Mouse (Mus musculus) forebrain, embryonic 15.5 days (tissue): Measurements from ENCODE around the gene 1110004F10Rik. TPM values are rescaled to one million over a fixed set of nuclear protein-coding genes. Genes with fewer than 3 reads are reported as not detected.
A peak's percentile ranks its signal among the peaks of the same experiment; 100 is the strongest.

Experiments
- ATAC-seq: fragments of 200-750 bp; cut with Nextera tagmentation; replicated peaks from 2 replicates; pipeline ENCODE4 v1.8.0; 2017; ENCODE audit warnings: mild to moderate bottlenecking, moderate TSS enrichment, moderate library complexity
- H3K27ac ChIP-seq: fragments of 300-500 bp; sonication (generic); replicated peaks from 2 replicates; pipeline ENCODE4 v1.5.1; 2015; ENCODE audit warnings: mild to moderate bottlenecking, inconsistent platforms
- H3K27me3 ChIP-seq: fragments of 300-500 bp; sonication (generic); 2 replicates; pipeline ENCODE4 v1.6.1; 2015; ENCODE audit warnings: inconsistent platforms
- H3K36me3 ChIP-seq: fragments of 300-500 bp; sonication (generic); 2 replicates; pipeline ENCODE4 v1.6.1; 2015; ENCODE audit warnings: mild to moderate bottlenecking, inconsistent platforms
- H3K4me1 ChIP-seq: fragments of 300-500 bp; sonication (generic); 2 replicates; pipeline ENCODE4 v1.6.1; 2015; ENCODE audit warnings: inconsistent platforms
- H3K4me2 ChIP-seq: fragments of 300-500 bp; sonication (generic); replicated peaks from 2 replicates; pipeline ENCODE4 v1.6.1; 2015; ENCODE audit warnings: mild to moderate bottlenecking, inconsistent platforms
- H3K4me3 ChIP-seq: fragments of 300-500 bp; sonication (generic); 2 replicates; pipeline ENCODE4 v1.5.1; 2015; ENCODE audit warnings: mild to moderate bottlenecking, inconsistent platforms
- H3K9ac ChIP-seq: fragments of 300-500 bp; sonication (generic); replicated peaks from 2 replicates; pipeline ENCODE4 v1.6.1; 2015; ENCODE audit warnings: mild to moderate bottlenecking, inconsistent platforms
- H3K9me3 ChIP-seq: fragments of 300-500 bp; sonication (generic); 2 replicates; pipeline ENCODE4 v1.6.1; 2016; ENCODE audit warnings: inconsistent platforms
- WGBS: fragments of 180-500 bp; shearing (Covaris S2); methylation state at CpG from one replicate; pipeline ENCODE4 v1.1.7; 2015; ENCODE audit warnings: mixed read lengths; 5-methylcytosine and 5-hydroxymethylcytosine counted together
- polyA plus RNA-seq: library from polyadenylated mRNA; unstranded; fragments of >200 nt; fragmentation: Nextera tagmentation; extraction: Ambion mirVana; gene quantifications from 2 replicates; pipeline ENCODE4 v1.2.1, GENCODE M21; 2015

1110004F10Rik gene
- polyA plus RNA-seq, 1 experiment from 2014 or later = 363 TPM

DNA sequence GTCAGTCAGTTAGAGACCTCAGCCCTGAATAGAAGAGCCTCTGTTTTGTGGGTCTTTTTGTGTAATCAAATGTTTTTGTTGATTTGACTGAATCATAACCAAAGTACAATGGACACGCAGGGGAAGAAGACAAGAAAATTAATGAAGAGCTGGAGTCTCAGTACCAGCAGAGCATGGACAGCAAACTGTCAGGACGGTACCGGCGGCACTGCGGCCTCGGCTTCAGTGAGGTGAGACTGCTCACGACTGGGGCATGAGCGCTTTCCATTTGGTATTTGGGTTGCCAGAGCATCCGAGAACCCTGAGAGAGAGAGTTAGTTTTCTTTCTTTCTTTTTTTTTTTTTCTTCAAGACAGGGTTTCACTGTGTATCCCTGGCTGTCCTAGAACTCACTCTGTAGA lies 63.9 kb downstream of the 1110004F10Rik start:
- ATAC-seq = no peak
- Histone ChIP-seq H3K4me3 (no peak overlapping the region), H3K36me3 (peaks cover 56% of the 10 kb centered on the region), H3K27ac (no peak overlapping the region), H3K9me3 (no peaks in the 10 kb centered on the region), H3K4me1 (peaks cover 5% of the 10 kb centered on the region; the same call in 1 of the 2 replicates), H3K4me2 (no peak overlapping the region), H3K9ac (no peak overlapping the region), H3K27me3 (no peaks in the 10 kb centered on the region)
- 98% methylated on average over 9 of the region's 9 CpGs for WGBS

GRCm38 (mm10) chr7:116110661-116111060 lies 71.5 kb downstream of the 1110004F10Rik start:
- 80% methylated on average over 3 of the region's 3 CpGs for WGBS

DNA sequence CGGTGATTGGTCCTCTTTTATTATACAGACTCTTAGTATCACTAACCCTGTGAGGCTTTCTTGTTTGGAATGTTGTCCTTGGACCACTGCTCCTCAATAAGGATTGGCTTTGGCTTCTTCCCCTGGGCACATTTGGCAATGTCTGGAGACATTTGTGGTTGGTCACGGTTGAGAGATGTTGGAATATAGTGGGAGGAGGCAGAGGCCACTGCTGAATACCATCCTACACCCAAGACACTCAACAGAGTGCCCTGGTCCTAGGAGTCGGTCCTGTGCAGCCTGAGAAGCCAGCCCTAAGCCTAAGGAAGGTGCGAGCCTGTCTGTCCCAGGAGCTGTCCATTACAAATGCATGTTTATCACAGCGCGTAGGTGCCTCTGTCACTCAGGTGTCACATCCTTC lies 72.3 kb downstream of the 1110004F10Rik start:
- 89% methylated on average over 6 of the region's 6 CpGs for WGBS
- Histone ChIP-seq H3K36me3 (peaks cover 7% of the 10 kb centered on the region), H3K27me3 (no peaks in the 10 kb centered on the region), H3K27ac (no peak overlapping the region), H3K9ac (no peak overlapping the region), H3K9me3 (no peaks in the 10 kb centered on the region), H3K4me3 (no peak overlapping the region), H3K4me2 (no peak overlapping the region), H3K4me1 (no peaks in the 10 kb centered on the region)
- no peak for ATAC-seq

More at GRCm38 (mm10) chr7:116110661-116111060, 71.5 kb downstream of the 1110004F10Rik start:
- Histone ChIP-seq H3K9ac (no peak overlapping the region), H3K9me3 (no peaks in the 10 kb centered on the region), H3K27me3 (no peaks in the 10 kb centered on the region), H3K4me1 (no peaks in the 10 kb centered on the region), H3K4me3 (no peak overlapping the region), H3K36me3 (peaks cover 15% of the 10 kb centered on the region), H3K4me2 (no peak overlapping the region), H3K27ac (no peak overlapping the region)
- no peak for ATAC-seq

DNA sequence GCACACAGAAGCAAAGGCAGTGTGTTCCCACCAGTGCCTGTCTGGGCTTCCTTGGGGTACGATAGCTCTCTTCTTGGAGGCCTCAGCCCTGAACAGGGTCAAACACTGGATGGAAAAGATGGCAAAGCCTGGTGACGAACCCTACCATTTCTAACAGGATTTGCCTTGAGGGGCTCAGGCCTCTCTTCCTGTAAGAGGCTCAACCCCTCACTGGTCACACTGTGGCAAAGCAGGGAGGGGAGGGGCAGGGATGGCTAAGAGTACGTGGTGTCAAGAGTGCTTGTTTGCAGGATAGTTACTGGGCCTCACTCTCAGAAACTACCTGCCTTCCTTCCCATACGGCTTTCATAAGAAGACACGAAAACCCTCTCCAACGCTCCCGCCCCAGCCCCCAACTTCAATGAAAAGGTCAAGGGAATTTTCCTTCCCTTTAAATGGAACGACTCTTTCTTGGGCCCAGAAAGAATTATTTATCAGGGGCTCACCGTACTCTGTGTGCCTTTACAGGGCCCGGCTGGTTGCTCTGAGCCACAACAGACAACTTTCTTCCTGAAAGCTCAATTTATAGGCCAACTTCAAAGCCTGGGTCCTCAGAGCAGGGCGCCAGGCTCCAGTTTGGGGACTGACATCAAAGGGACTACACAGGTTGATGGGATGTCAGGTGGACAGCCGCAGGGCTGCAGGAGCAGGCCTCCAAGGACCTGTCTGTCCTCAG lies 76.2 kb downstream of the 1110004F10Rik start:
- H3K36me3 ChIP-seq = no peaks in the 10 kb centered on the region
- no peak overlapping the region for H3K27ac ChIP-seq
- H3K9me3 ChIP-seq = no peaks in the 10 kb centered on the region
- H3K4me1 ChIP-seq = no peaks in the 10 kb centered on the region
- H3K4me3 ChIP-seq = no peak overlapping the region
- 80% methylated on average over 12 of the region's 12 CpGs for WGBS
- no peak for ATAC-seq
- H3K9ac ChIP-seq = no peak overlapping the region
- H3K27me3 ChIP-seq = no peaks in the 10 kb centered on the region
- no peak overlapping the region for H3K4me2 ChIP-seq

- H3K36me3 ChIP-seq = no peaks in the 10 kb centered on the region
- peaks cover under 1% of the 10 kb centered on the region; the same call in 1 of the 2 replicates for H3K4me1 ChIP-seq
- no peaks in the 10 kb centered on the region for H3K9me3 ChIP-seq
- H3K27ac ChIP-seq = no peak overlapping the region
- H3K27me3 ChIP-seq = no peaks in the 10 kb centered on the region
- H3K4me3 ChIP-seq = no peak overlapping the region
- no peak overlapping the region for H3K9ac ChIP-seq
- no peak overlapping the region for H3K4me2 ChIP-seq
- no peak for ATAC-seq
- WGBS = 80% methylated on average over 2 of the region's 2 CpGs
Measured at GRCm38 (mm10) chr7:116115991-116116390, 76.8 kb downstream of the 1110004F10Rik start.

DNA sequence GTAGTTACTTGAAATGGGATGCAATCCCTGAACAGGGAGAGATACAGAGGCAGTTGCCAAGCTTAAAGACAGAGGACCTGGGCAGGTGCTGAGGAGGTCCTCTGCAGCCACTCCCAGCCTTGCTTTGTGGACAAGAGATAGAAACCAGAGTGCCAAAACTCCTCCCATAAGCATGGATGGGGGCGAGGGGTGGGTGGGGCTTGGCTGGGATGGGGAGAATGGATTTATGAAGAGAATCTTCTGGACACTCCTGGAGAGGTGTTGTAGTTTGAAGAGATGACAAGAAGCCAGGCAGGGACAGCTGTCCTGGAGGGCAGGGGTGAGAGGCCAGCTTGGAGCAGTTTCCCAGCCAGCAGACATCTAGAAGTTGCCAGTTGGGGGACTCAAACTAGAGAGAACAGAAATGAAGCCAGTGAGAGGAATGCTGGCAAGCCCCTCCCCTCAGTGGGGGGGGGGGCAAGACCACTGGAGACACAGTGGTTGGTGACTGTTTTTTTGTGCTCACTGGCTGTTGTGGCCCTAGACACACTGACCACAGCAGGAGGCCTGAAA lies 80.2 kb downstream of the 1110004F10Rik start:
- no peak for ATAC-seq
- no peaks in the 10 kb centered on the region for H3K9me3 ChIP-seq
- no peak overlapping the region for H3K9ac ChIP-seq
- no peaks in the 10 kb centered on the region for H3K27me3 ChIP-seq
- H3K27ac ChIP-seq = no peak overlapping the region
- H3K4me3 ChIP-seq = no peak overlapping the region
- no peak overlapping the region for H3K4me2 ChIP-seq
- 48% methylated on average over 1 of the region's 1 CpGs for WGBS
- H3K4me1 ChIP-seq = peaks cover 29% of the 10 kb centered on the region
- no peaks in the 10 kb centered on the region for H3K36me3 ChIP-seq

DNA sequence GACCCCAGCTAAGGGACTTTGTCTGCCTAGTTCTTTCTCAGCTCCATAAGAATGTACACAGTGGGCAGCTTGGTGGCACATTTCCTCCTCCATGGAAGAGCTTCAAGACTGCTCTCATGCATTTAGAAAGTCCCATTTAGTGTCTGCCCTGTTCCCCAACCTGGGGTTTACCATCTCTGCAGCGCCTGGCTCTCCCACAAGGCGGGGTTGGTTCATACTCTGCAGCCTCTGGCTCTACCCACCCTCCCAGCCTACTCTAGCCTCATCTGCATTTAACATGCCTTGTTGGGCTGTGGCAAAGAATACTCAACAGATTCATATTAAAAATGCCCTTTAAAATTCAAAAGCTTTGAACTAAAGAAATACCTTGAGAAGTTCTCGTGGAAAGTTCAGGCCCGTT lies 81.5 kb downstream of the 1110004F10Rik start:
- ATAC-seq = no peak
- WGBS = 52% methylated on average over 4 of the region's 4 CpGs
- peaks cover 33% of the 10 kb centered on the region for H3K4me1 ChIP-seq

GRCm38 (mm10) chr7:116121202-116121601 lies 82.0 kb downstream of the 1110004F10Rik start:
- no peak overlapping the region for H3K4me3 ChIP-seq
- peaks cover 33% of the 10 kb centered on the region for H3K4me1 ChIP-seq
- no peaks in the 10 kb centered on the region for H3K9me3 ChIP-seq
- H3K4me2 ChIP-seq = no peak overlapping the region
- WGBS = 16% methylated on average over 11 of the region's 11 CpGs
- H3K27me3 ChIP-seq = no peaks in the 10 kb centered on the region
- ATAC-seq = no peak
- H3K36me3 ChIP-seq = no peaks in the 10 kb centered on the region
- no peak overlapping the region for H3K27ac ChIP-seq
- H3K9ac ChIP-seq = no peak overlapping the region

More for the DNA sequence above, 81.5 kb downstream of the 1110004F10Rik start:
- no peak overlapping the region for H3K9ac ChIP-seq
- H3K27me3 ChIP-seq = no peaks in the 10 kb centered on the region
- H3K36me3 ChIP-seq = no peaks in the 10 kb centered on the region
- no peaks in the 10 kb centered on the region for H3K9me3 ChIP-seq
- H3K4me2 ChIP-seq = no peak overlapping the region
- H3K27ac ChIP-seq = no peak overlapping the region
- no peak overlapping the region for H3K4me3 ChIP-seq

- H3K27me3 ChIP-seq = no peaks in the 10 kb centered on the region
- ATAC-seq = peak; percentile 69
- peaks cover 33% of the 10 kb centered on the region for H3K4me1 ChIP-seq
- no peaks in the 10 kb centered on the region for H3K9me3 ChIP-seq
- no peak overlapping the region for H3K4me2 ChIP-seq
- no peak overlapping the region for H3K4me3 ChIP-seq
- H3K36me3 ChIP-seq = no peaks in the 10 kb centered on the region
- no peak overlapping the region for H3K9ac ChIP-seq
- peak overlapping the region; percentile 51 for H3K27ac ChIP-seq
- 26% methylated on average over 13 of the region's 13 CpGs for WGBS
Measured at GRCm38 (mm10) chr7:116122981-116123596, 83.9 kb downstream of the 1110004F10Rik start.

- Histone ChIP-seq H3K9ac (no peak overlapping the region), H3K4me1 (peaks cover 33% of the 10 kb centered on the region), H3K4me2 (no peak overlapping the region), H3K4me3 (no peak overlapping the region), H3K27ac (0 out of 2 replicates have a peak overlapping the region, but pooled peaks have one; percentile 41), H3K27me3 (no peaks in the 10 kb centered on the region), H3K36me3 (no peaks in the 10 kb centered on the region), H3K9me3 (no peaks in the 10 kb centered on the region)
- no peak for ATAC-seq
- 76% methylated on average over 2 of the region's 2 CpGs for WGBS
Measured at GRCm38 (mm10) chr7:116123597-116123985, 84.4 kb downstream of the 1110004F10Rik start.

DNA sequence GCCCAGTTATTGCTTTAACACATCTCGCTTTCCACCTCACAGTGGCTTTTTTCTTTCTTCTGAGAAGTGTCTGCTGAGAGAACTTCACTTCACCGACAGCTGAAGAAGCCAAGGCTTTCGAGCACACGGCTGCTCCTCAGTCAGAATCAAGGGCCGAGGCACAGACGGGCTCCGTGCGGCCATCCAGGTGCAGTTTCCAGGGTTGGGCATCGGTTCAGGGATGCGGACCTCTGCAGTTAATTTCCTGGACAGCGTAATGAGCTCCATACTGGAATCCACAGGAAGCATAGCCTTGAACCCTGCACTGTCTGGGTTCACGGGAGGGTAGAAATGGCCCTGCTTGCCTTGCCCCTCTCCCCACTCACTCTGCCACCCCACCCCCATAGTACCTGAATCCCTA lies 84.9 kb downstream of the 1110004F10Rik start:
- WGBS = 94% methylated on average over 12 of the region's 12 CpGs
- no peaks in the 10 kb centered on the region for H3K27me3 ChIP-seq
- H3K9me3 ChIP-seq = no peaks in the 10 kb centered on the region
- no peaks in the 10 kb centered on the region for H3K36me3 ChIP-seq
- no peak overlapping the region for H3K4me3 ChIP-seq
- H3K4me2 ChIP-seq = no peak overlapping the region
- ATAC-seq = no peak
- H3K4me1 ChIP-seq = peaks cover 33% of the 10 kb centered on the region
- H3K27ac ChIP-seq = 0 out of 2 replicates have a peak overlapping the region, but pooled peaks have one; percentile 41
- H3K9ac ChIP-seq = no peak overlapping the region

DNA sequence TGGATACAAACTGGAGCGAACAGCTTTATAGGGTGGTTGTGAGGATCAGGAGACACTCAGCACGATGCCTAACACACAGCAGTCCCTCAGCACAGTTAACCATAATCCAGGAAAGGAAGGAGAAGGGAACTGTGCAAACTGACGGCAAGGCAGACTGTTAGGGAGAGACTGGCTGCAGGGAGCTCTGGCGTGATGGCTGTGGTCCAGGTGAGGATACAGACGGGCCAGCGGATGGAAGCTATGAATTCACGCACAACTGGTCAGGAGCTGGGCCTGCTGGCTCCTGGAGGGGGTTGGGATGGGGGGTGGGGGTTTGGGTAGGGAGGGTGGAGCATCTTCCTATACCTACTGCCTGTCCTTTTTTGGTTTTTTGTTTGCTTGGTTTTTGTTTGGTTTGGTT lies 86.5 kb downstream of the 1110004F10Rik start:
- no peak overlapping the region for H3K27ac ChIP-seq
- no peak overlapping the region for H3K4me2 ChIP-seq
- H3K27me3 ChIP-seq = no peaks in the 10 kb centered on the region
- no peak for ATAC-seq
- no peaks in the 10 kb centered on the region for H3K36me3 ChIP-seq
- H3K4me3 ChIP-seq = no peak overlapping the region
- H3K4me1 ChIP-seq = peaks cover 33% of the 10 kb centered on the region
- H3K9ac ChIP-seq = no peak overlapping the region
- H3K9me3 ChIP-seq = no peaks in the 10 kb centered on the region
- 71% methylated on average over 7 of the region's 7 CpGs for WGBS
